Mouse (Mus musculus): ENCODE measurements around the gene Lgals2.

The Lgals2 gene

GRCm38 (mm10) chr15:78816074-78816391 is 39.3 kb downstream of the Lgals2 start:
- WGBS, result 83% methylated on average over 6 of the region's 6 CpGs

- 49% methylated on average over 11 of the region's 11 CpGs for WGBS
These were observed 39.8 kb downstream of the Lgals2 start for GRCm38 (mm10) chr15:78815314-78816073.

GRCm38 (mm10) chr15:78813603-78814002 is 41.7 kb downstream of the Lgals2 start:
- 72% methylated on average over 4 of the region's 4 CpGs for WGBS

- WGBS, result 70% methylated on average over 9 of the region's 9 CpGs
These were observed 45.2 kb downstream of the Lgals2 start for GRCm38 (mm10) chr15:78810146-78810545.

GRCm38 (mm10) chr15:78809739-78810138 is 45.6 kb downstream of the Lgals2 start:
- WGBS, result 73% methylated on average over 9 of the region's 9 CpGs

- 95% methylated on average over 2 of the region's 2 CpGs for WGBS
These were observed 46.3 kb downstream of the Lgals2 start for GRCm38 (mm10) chr15:78808980-78809379.

GRCm38 (mm10) chr15:78807141-78807540 is 48.2 kb downstream of the Lgals2 start:
- WGBS, result 79% methylated on average over 3 of the region's 3 CpGs

GRCm38 (mm10) chr15:78806614-78807013 is 48.7 kb downstream of the Lgals2 start:
- 27% methylated on average over 2 of the region's 2 CpGs for WGBS

GRCm38 (mm10) chr15:78805351-78805750 is 50.0 kb downstream of the Lgals2 start:
- 90% methylated on average over 2 of the region's 2 CpGs for WGBS

- 58% methylated on average over 6 of the region's 6 CpGs for WGBS
These were observed 51.0 kb downstream of the Lgals2 start for GRCm38 (mm10) chr15:78804326-78804725.

- 55% methylated on average over 8 of the region's 8 CpGs for WGBS
These were observed 51.8 kb downstream of the Lgals2 start for GRCm38 (mm10) chr15:78803499-78803900.

GRCm38 (mm10) chr15:78802776-78803391 is 52.4 kb downstream of the Lgals2 start, which contains the start of gene Card10:
TSS of gene Card10 (minus strand) at chr15:78803042.
- WGBS, result 6% methylated on average over 69 of the region's 70 CpGs

- 7% methylated on average over 44 of the region's 67 CpGs for WGBS
These were observed 53.2 kb downstream of the Lgals2 start for GRCm38 (mm10) chr15:78801971-78802741.

- WGBS, result 83% methylated on average over 9 of the region's 9 CpGs
These were observed 53.8 kb downstream of the Lgals2 start for GRCm38 (mm10) chr15:78801571-78801970.

Measured in cerebral cortex, adult 2 months (tissue).